Mouse (Mus musculus): Measurements from ENCODE around the gene Zfp335. TPM values are rescaled to one million over a fixed set of nuclear protein-coding genes. Genes with fewer than 3 reads are reported as not detected.

Zfp335 gene
- total and polyA plus RNA-seq, 3 experiments: 8.7 to 48.3 (median 30.6) TPM

DNA sequence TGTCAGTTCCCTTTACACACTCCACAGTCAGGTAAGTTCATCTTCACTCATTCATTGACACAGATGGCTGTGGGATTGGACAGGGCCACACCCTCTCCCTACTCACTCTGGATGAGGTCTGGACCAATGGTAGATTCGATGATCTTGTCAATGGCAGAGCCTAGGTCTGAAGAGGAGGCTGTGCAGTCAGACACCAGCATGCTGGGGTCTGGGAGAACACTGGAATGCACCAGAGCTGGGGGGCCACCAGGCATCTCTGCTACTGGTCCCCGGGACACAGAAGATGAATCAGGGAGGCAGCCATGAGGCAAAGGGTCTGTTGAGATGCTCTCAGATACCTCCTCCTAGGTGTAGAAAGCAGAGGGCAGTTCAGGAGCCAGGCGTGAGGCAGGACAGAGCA, 2.5 kb downstream of the Zfp335 start:
- TF ChIP-seq TAL1 (conservative IDR thresholded peaks at IDR 0.05; ENCODE audit: low read depth, low read length) (no peak), GATA2 (IDR thresholded peaks at IDR 0.05; ENCODE audit: borderline replicate concordance, low read depth, low read length) (no peak), CTCF (IDR thresholded peaks at IDR 0.05; ENCODE audit: low read depth, low read length) (no peak), GATA1 (IDR thresholded peaks at IDR 0.05; ENCODE audit: borderline replicate concordance, low read length) (no peak)
- H3K27me3 ChIP-seq (ENCODE audit: insufficient read depth, low read length): no peaks in the 10 kb centered on the region
- H3K4me1 ChIP-seq (ENCODE audit: insufficient read depth, low read depth, low read length): peaks cover 49% of the 10 kb centered on the region
- no peak for ATAC-seq (ENCODE audit: extremely low read depth, insufficient number of reproducible peaks, low FRiP score, poor library complexity, severe bottlenecking)
- H3K4me3 ChIP-seq (ENCODE audit: low read depth, low read length): no peak overlapping the region; the same call in 1 of the 2 replicates
- peaks cover 69% of the 10 kb centered on the region for H3K36me3 ChIP-seq (replicated peaks)
- no peak for DNase-seq (ENCODE audit: low spot score)
- H3K9me3 ChIP-seq (replicated peaks): peaks cover 11% of the 10 kb centered on the region

- TF ChIP-seq POLR2AphosphoS5 (IDR thresholded peaks at IDR 0.05; ENCODE audit: insufficient replicate concordance, low read depth, low read length): no peak
- TF ChIP-seq CTCF (IDR thresholded peaks at IDR 0.05; ENCODE audit: low read depth, low read length): no peak
- no peak for TF ChIP-seq GATA2 (IDR thresholded peaks at IDR 0.05; ENCODE audit: borderline replicate concordance, low read depth, low read length)
- TF ChIP-seq TAL1 (conservative IDR thresholded peaks at IDR 0.05; ENCODE audit: low read depth, low read length): no peak
- no peak for TF ChIP-seq GATA1 (IDR thresholded peaks at IDR 0.05; ENCODE audit: borderline replicate concordance, low read length)
- Histone ChIP-seq H3K36me3 (replicated peaks) (peaks cover 69% of the 10 kb centered on the region), H3K27me3 (ENCODE audit: insufficient read depth, low read length) (no peaks in the 10 kb centered on the region), H3K4me3 (ENCODE audit: low read depth, low read length) (no peak overlapping the region), H3K9me3 (replicated peaks) (peaks cover 11% of the 10 kb centered on the region), H3K4me1 (ENCODE audit: insufficient read depth, low read depth, low read length) (peaks cover 38% of the 10 kb centered on the region)
- no peak for DNase-seq (ENCODE audit: low spot score)
- ATAC-seq (ENCODE audit: extremely low read depth, insufficient number of reproducible peaks, low FRiP score, poor library complexity, severe bottlenecking): no peak
Observed at GRCm38 (mm10) chr2:164908011-164908410, 3.5 kb downstream of the Zfp335 start.

GRCm38 (mm10) chr2:164907511-164907910, 4.0 kb downstream of the Zfp335 start:
- no peaks in the 10 kb centered on the region for H3K27me3 ChIP-seq (ENCODE audit: insufficient read depth, low read length)
- H3K9me3 ChIP-seq (replicated peaks): peaks cover 11% of the 10 kb centered on the region
- ATAC-seq (ENCODE audit: extremely low read depth, insufficient number of reproducible peaks, low FRiP score, poor library complexity, severe bottlenecking) (no peak), DNase-seq (ENCODE audit: low spot score) (no peak)
- peaks cover 36% of the 10 kb centered on the region for H3K4me1 ChIP-seq (ENCODE audit: insufficient read depth, low read depth, low read length)
- H3K4me3 ChIP-seq (ENCODE audit: low read depth, low read length): no peak overlapping the region; the same call in 1 of the 2 replicates
- TF ChIP-seq POLR2AphosphoS5 (IDR thresholded peaks at IDR 0.05; ENCODE audit: insufficient replicate concordance, low read depth, low read length): no peak
- no peak for TF ChIP-seq GATA1 (IDR thresholded peaks at IDR 0.05; ENCODE audit: borderline replicate concordance, low read length)
- TF ChIP-seq CTCF (IDR thresholded peaks at IDR 0.05; ENCODE audit: low read depth, low read length): no peak
- no peak for TF ChIP-seq TAL1 (conservative IDR thresholded peaks at IDR 0.05; ENCODE audit: low read depth, low read length)
- no peak for TF ChIP-seq GATA2 (IDR thresholded peaks at IDR 0.05; ENCODE audit: borderline replicate concordance, low read depth, low read length)
- H3K36me3 ChIP-seq (replicated peaks): peaks cover 74% of the 10 kb centered on the region

DNA sequence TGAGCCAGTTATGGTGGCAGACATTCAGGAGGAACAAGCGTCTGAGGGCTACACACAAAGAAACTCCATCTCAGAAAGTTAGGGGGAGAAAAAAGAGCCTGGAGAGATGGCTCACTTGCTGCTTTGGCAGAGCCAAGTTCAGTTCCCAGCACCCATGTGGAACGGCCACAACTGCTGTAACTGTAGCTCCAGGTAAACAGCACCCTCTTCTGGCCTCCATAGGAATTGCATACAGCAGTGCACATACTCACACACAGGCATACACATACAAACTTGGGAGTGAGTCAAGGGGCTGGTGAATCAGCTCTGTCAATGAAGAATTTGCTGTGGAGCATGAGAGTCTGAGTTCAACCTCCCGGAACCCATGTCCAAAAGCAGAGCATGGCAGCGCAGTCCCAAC, 5.5 kb downstream of the Zfp335 start:
- ATAC-seq (ENCODE audit: extremely low read depth, insufficient number of reproducible peaks, low FRiP score, poor library complexity, severe bottlenecking) (no peak), DNase-seq (ENCODE audit: low spot score) (no peak)
- no peaks in the 10 kb centered on the region; the same call in 1 of the 2 replicates for H3K27me3 ChIP-seq (ENCODE audit: insufficient read depth, low read length)
- no peak overlapping the region for H3K4me3 ChIP-seq (ENCODE audit: low read depth, low read length)
- TF ChIP-seq GATA1 (IDR thresholded peaks at IDR 0.05; ENCODE audit: borderline replicate concordance, low read length) (no peak), TAL1 (conservative IDR thresholded peaks at IDR 0.05; ENCODE audit: low read depth, low read length) (no peak), GATA2 (IDR thresholded peaks at IDR 0.05; ENCODE audit: borderline replicate concordance, low read depth, low read length) (no peak), CTCF (IDR thresholded peaks at IDR 0.05; ENCODE audit: low read depth, low read length) (peak; percentile 34; the same call in 1 of the 2 replicates)
- peaks cover 11% of the 10 kb centered on the region for H3K9me3 ChIP-seq (replicated peaks)
- peaks cover 37% of the 10 kb centered on the region for H3K4me1 ChIP-seq (ENCODE audit: insufficient read depth, low read depth, low read length)
- peaks cover 88% of the 10 kb centered on the region for H3K36me3 ChIP-seq (replicated peaks)

GRCm38 (mm10) chr2:164903496-164903895, 8.1 kb downstream of the Zfp335 start:
- Histone ChIP-seq H3K4me1 (ENCODE audit: insufficient read depth, low read depth, low read length) (peaks cover 15% of the 10 kb centered on the region), H3K27me3 (ENCODE audit: insufficient read depth, low read length) (no peaks in the 10 kb centered on the region; the same call in 1 of the 2 replicates), H3K4me3 (ENCODE audit: low read depth, low read length) (no peak overlapping the region), H3K36me3 (replicated peaks) (peaks cover 100% of the 10 kb centered on the region), H3K9me3 (replicated peaks) (peaks cover 11% of the 10 kb centered on the region)
- no peak for TF ChIP-seq GATA1 (IDR thresholded peaks at IDR 0.05; ENCODE audit: borderline replicate concordance, low read length)
- no peak for TF ChIP-seq TAL1 (conservative IDR thresholded peaks at IDR 0.05; ENCODE audit: low read depth, low read length)
- TF ChIP-seq CTCF (IDR thresholded peaks at IDR 0.05; ENCODE audit: low read depth, low read length): no peak
- no peak for TF ChIP-seq GATA2 (IDR thresholded peaks at IDR 0.05; ENCODE audit: borderline replicate concordance, low read depth, low read length)
- no peak for TF ChIP-seq POLR2AphosphoS5 (IDR thresholded peaks at IDR 0.05; ENCODE audit: insufficient replicate concordance, low read depth, low read length)
- ATAC-seq (ENCODE audit: extremely low read depth, insufficient number of reproducible peaks, low FRiP score, poor library complexity, severe bottlenecking) (no peak), DNase-seq (ENCODE audit: low spot score) (no peak)

DNA sequence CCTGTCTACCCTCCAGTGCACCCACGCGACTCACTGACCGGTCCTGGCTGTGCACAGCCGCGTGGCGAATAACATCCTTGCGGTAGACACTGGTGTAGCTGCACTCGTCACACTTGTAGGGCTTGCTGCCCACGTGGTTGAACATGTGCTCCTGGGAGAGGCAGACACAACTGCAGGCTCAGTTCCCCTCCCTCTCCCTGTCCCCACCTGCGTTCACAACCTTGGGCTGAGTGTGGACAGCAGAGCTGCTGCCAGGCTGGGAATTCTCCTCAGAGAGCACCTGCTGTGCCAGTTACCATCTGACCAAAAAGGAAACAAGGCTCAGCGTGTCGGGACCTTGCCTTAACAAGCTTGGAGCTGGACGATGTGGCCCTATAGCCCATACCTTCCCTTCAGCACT, 10.2 kb downstream of the Zfp335 start:
- no peak for DNase-seq (ENCODE audit: low spot score)
- H3K36me3 ChIP-seq (replicated peaks): peaks cover 100% of the 10 kb centered on the region
- H3K27me3 ChIP-seq (ENCODE audit: insufficient read depth, low read length): no peaks in the 10 kb centered on the region; the same call in 1 of the 2 replicates
- ATAC-seq (ENCODE audit: extremely low read depth, insufficient number of reproducible peaks, low FRiP score, poor library complexity, severe bottlenecking): no peak
- H3K9me3 ChIP-seq (replicated peaks): peaks cover 4% of the 10 kb centered on the region
- H3K4me3 ChIP-seq (ENCODE audit: low read depth, low read length): no peak overlapping the region
- TF ChIP-seq GATA2 (IDR thresholded peaks at IDR 0.05; ENCODE audit: borderline replicate concordance, low read depth, low read length): no peak
- peaks cover 13% of the 10 kb centered on the region; the same call in 1 of the 2 replicates for H3K4me1 ChIP-seq (ENCODE audit: insufficient read depth, low read depth, low read length)
